Mouse (Mus musculus) ES-Bruce4 (cell line): ENCODE measurements at regions not wholly inside any gene's neighbourhood (a gene's known extent, or its start where the extent isn't known, plus 50 kb on each side); places are given as distances from the start of the nearest gene placed in this dataset.

Experiments
- CTCF ChIP-seq: IDR thresholded peaks from one replicate; pipeline ENCODE4 v1.8.1; 2011; ENCODE audit warnings: low read depth, low read length
- POLR2A ChIP-seq: IDR thresholded peaks from one replicate; pipeline ENCODE4 v1.8.1; 2011; ENCODE audit warnings: low read length; ENCODE audit not compliant: insufficient read depth

DNA sequence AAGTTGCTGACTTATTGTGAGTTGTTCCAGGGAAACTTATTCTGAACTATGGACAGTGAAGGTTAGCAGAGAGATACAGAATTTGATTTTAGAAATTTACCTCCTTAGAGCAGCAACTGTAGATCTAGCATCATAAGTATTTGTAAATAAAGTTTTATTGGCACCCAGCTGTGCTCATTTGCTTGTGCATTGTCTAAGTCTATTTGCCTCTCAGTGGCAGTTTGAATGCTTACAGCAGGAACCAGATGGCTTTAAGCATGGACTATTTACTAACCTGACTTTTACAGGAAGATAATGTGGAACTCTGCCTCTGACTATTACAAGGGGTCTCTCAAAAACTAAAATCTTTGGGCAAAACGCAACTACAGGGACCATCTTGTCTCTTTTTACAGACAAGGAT lies 207.2 kb downstream of the Enc1 start:
- TF ChIP-seq CTCF (no peak), POLR2A (no peak)
